11 mouse cellular contexts compared by ENCODE assay signal in genomic region chr2:113539076-113539446, GRCm38 (mm10).
DNase-seq lines count a peak whose midpoint lies in the region; ATAC-seq and TF ChIP-seq lines count a peak whose summit lies in the region.
"Had no signal": no experiment of that assay in that cellular context is flagged by ENCODE, and none has a peak within 500 bp of the region (broad histone marks: within the 10 kb centered on the region; RNA-seq: fewer than 3 reads in every experiment).

No protein-coding gene starts in this region.

- no peak overlapping the region for H3K27ac ChIP-seq in hindbrain, embryonic 14.5 days
- H3K27ac ChIP-seq in hindbrain, embryonic 13.5 days, result no peak overlapping the region
- peak overlapping the region; percentile 78 for H3K27ac ChIP-seq in embryonic fibroblast, embryonic 13.5 days (ENCODE audit: insufficient read depth, low read length)
- H3K27ac ChIP-seq in midbrain, embryonic 14.5 days (replicated peaks; ENCODE audit: low read depth, low read length), result no peak overlapping the region

- TF ChIP-seq POLR2A in embryonic fibroblast, embryonic 13.5 days (IDR thresholded peaks at IDR 0.05; ENCODE audit: low read depth, low read length), result 0 out of 2 replicates have a peak, but pooled peaks have one; percentile 10

- 43% methylated on average over 4 of the region's 4 CpGs for WGBS in hindbrain, embryonic 14.5 days
- 52% methylated on average over 4 of the region's 4 CpGs for WGBS in hindbrain, embryonic 13.5 days
- WGBS in midbrain, embryonic 14.5 days, result 7% methylated on average over 4 of the region's 4 CpGs

- POLR2A ChIA-PET in Patski (lab: Charles Lee), result no interaction called here

- H3K4me3 ChIP-seq in hindbrain, embryonic 14.5 days (replicated peaks; ENCODE audit: low read length), result no peak overlapping the region
- H3K4me3 ChIP-seq in hindbrain, embryonic 13.5 days, result no peak overlapping the region
- H3K4me3 ChIP-seq in embryonic fibroblast, embryonic 13.5 days (ENCODE audit: insufficient read depth, low read length), result no peak overlapping the region
- H3K4me3 ChIP-seq in midbrain, embryonic 14.5 days (replicated peaks; ENCODE audit: low read depth, low read length), result no peak overlapping the region

- no peaks in the 10 kb centered on the region for H3K36me3 ChIP-seq in hindbrain, embryonic 14.5 days (replicated peaks; ENCODE audit: control insufficient read depth, insufficient read depth)
- no peaks in the 10 kb centered on the region for H3K36me3 ChIP-seq in hindbrain, embryonic 13.5 days
- no peaks in the 10 kb centered on the region for H3K36me3 ChIP-seq in midbrain, embryonic 14.5 days (ENCODE audit: control insufficient read depth, insufficient read depth, low read length)

- no peaks in the 10 kb centered on the region for H3K27me3 ChIP-seq in hindbrain, embryonic 14.5 days (ENCODE audit: control insufficient read depth, insufficient read depth, low read length)
- H3K27me3 ChIP-seq in hindbrain, embryonic 13.5 days, result no peaks in the 10 kb centered on the region
- H3K27me3 ChIP-seq in Patski, result no peaks in the 10 kb centered on the region
- no peaks in the 10 kb centered on the region for H3K27me3 ChIP-seq in midbrain, embryonic 14.5 days (ENCODE audit: control insufficient read depth, insufficient read depth, low read length)

- no peak for DNase-seq in hindbrain, embryonic 14.5 days (ENCODE audit: low spot score)
- DNase-seq in Patski (ENCODE audit: low read depth, low spot score), result peak; percentile 64
- peak; percentile 49 for DNase-seq in midbrain, embryonic 14.5 days
- no peak for DNase-seq in thymus, postnatal 14 days
- DNase-seq in layer of hippocampus, adult 9-10 months (ENCODE audit: low spot score), result no peak
- no peak for DNase-seq in urinary bladder, postnatal 25 days (ENCODE audit: low spot score)
- DNase-seq: cerebellum, adult 11-12 months; liver, postnatal 0 days had no signal

- in situ Hi-C loops in Patski (cut with MboI; ENCODE audit: low pct_unique_long_range_greater_than_20kb), result loop anchor here (10.0 kb wide), 2 partner anchors 116 to 266 kb away; no protein-coding TSS in a partner anchor

- no peak overlapping the region for H3K9ac ChIP-seq in hindbrain, embryonic 14.5 days
- no peak overlapping the region for H3K9ac ChIP-seq in hindbrain, embryonic 13.5 days
- H3K9ac ChIP-seq in midbrain, embryonic 14.5 days (replicated peaks; ENCODE audit: low read length), result no peak overlapping the region
- H3K9ac ChIP-seq: liver, postnatal 0 days had no signal

- no peak overlapping the region for H3K4me2 ChIP-seq in hindbrain, embryonic 14.5 days (replicated peaks)
- H3K4me2 ChIP-seq in hindbrain, embryonic 13.5 days, result no peak overlapping the region
- no peak overlapping the region for H3K4me2 ChIP-seq in midbrain, embryonic 14.5 days (ENCODE audit: low read length)

- TF ChIP-seq CTCF in Patski (IDR thresholded peaks at IDR 0.05), result no peak
- TF ChIP-seq CTCF in embryonic fibroblast, embryonic 13.5 days (IDR thresholded peaks at IDR 0.05; ENCODE audit: borderline replicate concordance, insufficient read depth, low read length), result no peak

- no peaks in the 10 kb centered on the region for H3K9me3 ChIP-seq in hindbrain, embryonic 14.5 days (ENCODE audit: control insufficient read depth, low read length)
- H3K9me3 ChIP-seq in hindbrain, embryonic 13.5 days, result no peaks in the 10 kb centered on the region
- no peaks in the 10 kb centered on the region for H3K9me3 ChIP-seq in midbrain, embryonic 14.5 days (ENCODE audit: control insufficient read depth, low read length)

- ATAC-seq in hindbrain, embryonic 14.5 days (ENCODE audit: low FRiP score), result peak; percentile 37; the same call in 1 of the 2 replicates
- no peak for ATAC-seq in hindbrain, embryonic 13.5 days (ENCODE audit: low FRiP score)
- ATAC-seq in Patski, result peak; percentile 88
- ATAC-seq in midbrain, embryonic 14.5 days (ENCODE audit: low FRiP score, low TSS enrichment), result no peak
- ATAC-seq: intestine, postnatal 0 days; liver, postnatal 0 days had no signal

- peaks cover 6% of the 10 kb centered on the region; the same call in 1 of the 2 replicates for H3K4me1 ChIP-seq in hindbrain, embryonic 14.5 days (replicated peaks; ENCODE audit: control insufficient read depth, insufficient read depth, low read length)
- H3K4me1 ChIP-seq in hindbrain, embryonic 13.5 days (replicated peaks), result 0 out of 2 replicates have a peak, but pooled peaks cover 9% of the 10 kb centered on the region
- peaks cover 24% of the 10 kb centered on the region for H3K4me1 ChIP-seq in embryonic fibroblast, embryonic 13.5 days (ENCODE audit: control insufficient read depth, insufficient read depth, low read length)
- H3K4me1 ChIP-seq in midbrain, embryonic 14.5 days (ENCODE audit: control insufficient read depth, insufficient read depth, low read length), result 0 out of 2 replicates have a peak, but pooled peaks cover 7% of the 10 kb centered on the region

- CTCF ChIA-PET in Patski (lab: Charles Lee), result interaction anchor here (1.0 kb wide), 1 partner anchor 109 kb away, joined by 4 read pairs; no protein-coding TSS in a partner anchor

Comparison
In these comparisons a context has a peak if more than half of its experiments do, and no peak if none do; other contexts are left out.
1. ATAC-seq: peak in hindbrain, embryonic 14.5 days (single experiment) and Patski (single experiment); none in hindbrain, embryonic 13.5 days (single experiment) and midbrain, embryonic 14.5 days (single experiment).
2. DNase-seq: peak in Patski (single experiment) and midbrain, embryonic 14.5 days (single experiment); none in hindbrain, embryonic 14.5 days (single experiment), thymus, postnatal 14 days (single experiment), layer of hippocampus, adult 9-10 months (single experiment) and urinary bladder, postnatal 25 days (single experiment).